Mouse (Mus musculus): ENCODE results near the gene Naa35. TPM values are rescaled to one million over a fixed set of nuclear protein-coding genes. Genes with fewer than 3 reads are reported as not detected.

The Naa35 gene
- polyA plus RNA-seq (2015; fragmentation: Nextera tagmentation; extraction: Ambion mirVana): 67.4 and 70.6 TPM in 2 replicates

- Histone ChIP-seq H3K9me3 (no peaks in the 10 kb centered on the region), H3K36me3 (peaks cover 5% of the 10 kb centered on the region; the same call in 1 of the 2 replicates), H3K9ac (peak within 1 kb of the TSS; percentile 89), H3K27ac (peak within 1 kb of the TSS; percentile 74), H3K4me3 (replicated peaks) (peak within 1 kb of the TSS; percentile 93), H3K4me1 (replicated peaks) (peaks cover 6% of the 10 kb centered on the region; the same call in 1 of the 2 replicates), H3K27me3 (replicated peaks) (no peaks in the 10 kb centered on the region), H3K4me2 (replicated peaks) (peak within 1 kb of the TSS; percentile 82)
- peak; percentile 99 for ATAC-seq
- under 1% methylated on average over 83 of the region's 83 CpGs for WGBS
These were observed at the start of gene Naa35, which contains the start of gene Agtpbp1 for GRCm38 (mm10) chr13:59584947-59585647. TSS of gene Naa35 (plus strand) at chr13:59585259. TSS of gene Agtpbp1 (minus strand) at chr13:59585227.

GRCm38 (mm10) chr13:59535746-59536145 is 49.3 kb upstream of the Naa35 start:
- Histone ChIP-seq H3K27me3 (replicated peaks) (no peaks in the 10 kb centered on the region), H3K4me3 (replicated peaks) (no peak overlapping the region)
- 84% methylated on average over 6 of the region's 6 CpGs for WGBS

GRCm38 (mm10) chr13:59536631-59537030 is 48.4 kb upstream of the Naa35 start:
- Histone ChIP-seq H3K27ac (no peak overlapping the region), H3K4me2 (replicated peaks) (no peak overlapping the region), H3K4me3 (replicated peaks) (no peak overlapping the region), H3K27me3 (replicated peaks) (no peaks in the 10 kb centered on the region), H3K4me1 (replicated peaks) (no peaks in the 10 kb centered on the region), H3K9ac (no peak overlapping the region), H3K36me3 (no peaks in the 10 kb centered on the region), H3K9me3 (no peaks in the 10 kb centered on the region)
- ATAC-seq: no peak
- 69% methylated on average over 2 of the region's 2 CpGs for WGBS

More at GRCm38 (mm10) chr13:59535746-59536145, 49.3 kb upstream of the Naa35 start:
- no peak overlapping the region for H3K27ac ChIP-seq
- no peak for ATAC-seq
- no peak overlapping the region for H3K9ac ChIP-seq
- no peak overlapping the region for H3K4me2 ChIP-seq (replicated peaks)
- H3K4me1 ChIP-seq (replicated peaks): no peaks in the 10 kb centered on the region
- no peaks in the 10 kb centered on the region for H3K36me3 ChIP-seq
- no peaks in the 10 kb centered on the region for H3K9me3 ChIP-seq

- no peak for ATAC-seq
- no peaks in the 10 kb centered on the region for H3K4me1 ChIP-seq (replicated peaks)
- WGBS: 86% methylated on average over 5 of the region's 5 CpGs
These were observed 46.4 kb upstream of the Naa35 start for GRCm38 (mm10) chr13:59538661-59539060.

GRCm38 (mm10) chr13:59540030-59540429 is 45.0 kb upstream of the Naa35 start:
- no peak for ATAC-seq
- 83% methylated on average over 5 of the region's 5 CpGs for WGBS
- Histone ChIP-seq H3K9me3 (no peaks in the 10 kb centered on the region), H3K4me2 (replicated peaks) (no peak overlapping the region), H3K27me3 (replicated peaks) (no peaks in the 10 kb centered on the region), H3K4me3 (replicated peaks) (no peak overlapping the region), H3K9ac (no peak overlapping the region), H3K36me3 (no peaks in the 10 kb centered on the region), H3K27ac (no peak overlapping the region), H3K4me1 (replicated peaks) (no peaks in the 10 kb centered on the region)

More at GRCm38 (mm10) chr13:59538661-59539060, 46.4 kb upstream of the Naa35 start:
- no peak overlapping the region for H3K4me2 ChIP-seq (replicated peaks)
- no peaks in the 10 kb centered on the region for H3K27me3 ChIP-seq (replicated peaks)
- no peak overlapping the region for H3K4me3 ChIP-seq (replicated peaks)
- no peak overlapping the region for H3K27ac ChIP-seq
- H3K36me3 ChIP-seq: no peaks in the 10 kb centered on the region
- no peak overlapping the region for H3K9ac ChIP-seq
- no peaks in the 10 kb centered on the region for H3K9me3 ChIP-seq

GRCm38 (mm10) chr13:59542411-59542810 is 42.6 kb upstream of the Naa35 start:
- no peak overlapping the region for H3K4me2 ChIP-seq (replicated peaks)
- no peak overlapping the region for H3K9ac ChIP-seq
- peaks cover 7% of the 10 kb centered on the region for H3K4me1 ChIP-seq (replicated peaks)
- no peaks in the 10 kb centered on the region for H3K27me3 ChIP-seq (replicated peaks)
- no peak for ATAC-seq
- no peak overlapping the region for H3K27ac ChIP-seq
- H3K9me3 ChIP-seq: no peaks in the 10 kb centered on the region
- H3K4me3 ChIP-seq (replicated peaks): no peak overlapping the region
- no peaks in the 10 kb centered on the region for H3K36me3 ChIP-seq
- 89% methylated on average over 10 of the region's 10 CpGs for WGBS

GRCm38 (mm10) chr13:59547091-59547490 is 38.0 kb upstream of the Naa35 start:
- Histone ChIP-seq H3K9me3 (no peaks in the 10 kb centered on the region), H3K4me2 (replicated peaks) (no peak overlapping the region), H3K36me3 (no peaks in the 10 kb centered on the region), H3K4me1 (replicated peaks) (peaks cover 12% of the 10 kb centered on the region), H3K27me3 (replicated peaks) (no peaks in the 10 kb centered on the region), H3K9ac (no peak overlapping the region), H3K27ac (no peak overlapping the region), H3K4me3 (replicated peaks) (no peak overlapping the region)
- no peak for ATAC-seq
- 77% methylated on average over 2 of the region's 2 CpGs for WGBS

- 53% methylated on average over 4 of the region's 4 CpGs for WGBS
- Histone ChIP-seq H3K9me3 (no peaks in the 10 kb centered on the region), H3K4me1 (replicated peaks) (peaks cover 12% of the 10 kb centered on the region), H3K27me3 (replicated peaks) (no peaks in the 10 kb centered on the region), H3K4me3 (replicated peaks) (no peak overlapping the region), H3K27ac (no peak overlapping the region), H3K36me3 (no peaks in the 10 kb centered on the region), H3K4me2 (replicated peaks) (no peak overlapping the region), H3K9ac (no peak overlapping the region)
- ATAC-seq: no peak
These were observed 37.3 kb upstream of the Naa35 start for GRCm38 (mm10) chr13:59547716-59548115.

GRCm38 (mm10) chr13:59549318-59549798 is 35.7 kb upstream of the Naa35 start:
- no peaks in the 10 kb centered on the region for H3K9me3 ChIP-seq
- peaks cover 12% of the 10 kb centered on the region for H3K4me1 ChIP-seq (replicated peaks)
- H3K36me3 ChIP-seq: no peaks in the 10 kb centered on the region
- no peak overlapping the region for H3K4me3 ChIP-seq (replicated peaks)
- no peaks in the 10 kb centered on the region for H3K27me3 ChIP-seq (replicated peaks)
- H3K4me2 ChIP-seq (replicated peaks): no peak overlapping the region
- WGBS: 29% methylated on average over 1 of the region's 1 CpGs
- H3K9ac ChIP-seq: no peak overlapping the region
- no peak overlapping the region for H3K27ac ChIP-seq
- peak; percentile 87 for ATAC-seq

GRCm38 (mm10) chr13:59552286-59552685 is 32.8 kb upstream of the Naa35 start:
- ATAC-seq: no peak
- peaks cover 15% of the 10 kb centered on the region for H3K4me1 ChIP-seq (replicated peaks)
- WGBS: 85% methylated on average over 5 of the region's 5 CpGs
- H3K27ac ChIP-seq: no peak overlapping the region
- no peak overlapping the region for H3K4me3 ChIP-seq (replicated peaks)
- no peaks in the 10 kb centered on the region for H3K36me3 ChIP-seq
- no peak overlapping the region for H3K9ac ChIP-seq
- H3K4me2 ChIP-seq (replicated peaks): no peak overlapping the region
- no peaks in the 10 kb centered on the region for H3K9me3 ChIP-seq
- H3K27me3 ChIP-seq (replicated peaks): no peaks in the 10 kb centered on the region

GRCm38 (mm10) chr13:59552751-59553150 is 32.3 kb upstream of the Naa35 start:
- Histone ChIP-seq H3K9me3 (no peaks in the 10 kb centered on the region), H3K4me2 (replicated peaks) (no peak overlapping the region), H3K36me3 (no peaks in the 10 kb centered on the region), H3K4me1 (replicated peaks) (peaks cover 17% of the 10 kb centered on the region), H3K9ac (no peak overlapping the region), H3K4me3 (replicated peaks) (no peak overlapping the region), H3K27me3 (replicated peaks) (no peaks in the 10 kb centered on the region), H3K27ac (no peak overlapping the region)
- 58% methylated on average over 2 of the region's 2 CpGs for WGBS
- no peak for ATAC-seq

GRCm38 (mm10) chr13:59554772-59555505 is 30.1 kb upstream of the Naa35 start:
- Histone ChIP-seq H3K9ac (0 out of 2 replicates have a peak overlapping the region, but pooled peaks have one; percentile 11), H3K27ac (no peak overlapping the region), H3K9me3 (no peaks in the 10 kb centered on the region), H3K4me3 (replicated peaks) (peak overlapping the region; percentile 1; the same call in 1 of the 2 replicates), H3K27me3 (replicated peaks) (no peaks in the 10 kb centered on the region), H3K4me1 (replicated peaks) (peaks cover 14% of the 10 kb centered on the region), H3K4me2 (replicated peaks) (peak overlapping the region; percentile 90), H3K36me3 (no peaks in the 10 kb centered on the region)
- ATAC-seq: no peak
- 50% methylated on average over 17 of the region's 17 CpGs for WGBS
